ENCODE assay signal across 8 mouse cellular contexts in genomic region chrX:103937333-103937732, GRCm38 (mm10). TPM values are rescaled to one million over a fixed set of nuclear protein-coding genes. Genes with fewer than 3 reads are reported as not detected.
DNase-seq lines count a peak whose midpoint lies in the region; ATAC-seq and TF ChIP-seq lines count a peak whose summit lies in the region.

No protein-coding gene starts in this region.

- no peaks in the 10 kb centered on the region for H3K36me3 ChIP-seq in hindbrain, postnatal 0 days (ENCODE audit: insufficient read depth, low read length)
- no peaks in the 10 kb centered on the region for H3K36me3 ChIP-seq in hindbrain, embryonic 16.5 days (ENCODE audit: control insufficient read depth, insufficient read depth, low read length)

- peak; percentile 54 for DNase-seq in hindbrain, postnatal 0 days (ENCODE audit: low spot score)
- DNase-seq in right cerebral cortex, adult 18-20 months, result peak; percentile 21
- DNase-seq in right cerebral cortex, postnatal 36 days (ENCODE audit: low spot score in 2 of 2), result no peak
- DNase-seq in brain, embryonic 18.5 days (ENCODE audit: low read depth, low spot score), result peak; percentile 3
- peak; percentile 10 for DNase-seq in right cerebral cortex, postnatal 4 days
- DNase-seq in heart, postnatal 4 days, result no peak

- H3K4me2 ChIP-seq in hindbrain, postnatal 0 days (ENCODE audit: low read depth, low read length), result no peak overlapping the region
- no peak overlapping the region for H3K4me2 ChIP-seq in hindbrain, embryonic 16.5 days (ENCODE audit: low read length)

- no peak overlapping the region for H3K27ac ChIP-seq in hindbrain, postnatal 0 days
- no peak overlapping the region for H3K27ac ChIP-seq in hindbrain, embryonic 16.5 days (ENCODE audit: low read depth, low read length)

- H3K9me3 ChIP-seq in hindbrain, postnatal 0 days (ENCODE audit: low read length), result no peaks in the 10 kb centered on the region
- no peaks in the 10 kb centered on the region for H3K9me3 ChIP-seq in hindbrain, embryonic 16.5 days (ENCODE audit: control insufficient read depth, low read length)

- H3K4me1 ChIP-seq in hindbrain, postnatal 0 days (ENCODE audit: insufficient read depth, low read length), result no peaks in the 10 kb centered on the region
- no peaks in the 10 kb centered on the region for H3K4me1 ChIP-seq in hindbrain, embryonic 16.5 days (ENCODE audit: control insufficient read depth, insufficient read depth, low read depth, low read length)

- H3K27me3 ChIP-seq in hindbrain, postnatal 0 days (ENCODE audit: insufficient read depth, low read length), result 0 out of 2 replicates have a peak, but pooled peaks cover 2% of the 10 kb centered on the region
- H3K27me3 ChIP-seq in hindbrain, embryonic 16.5 days (replicated peaks; ENCODE audit: control insufficient read depth, insufficient read depth, low read length), result 0 out of 2 replicates have a peak, but pooled peaks cover 2% of the 10 kb centered on the region

- no peak overlapping the region for H3K9ac ChIP-seq in hindbrain, postnatal 0 days (replicated peaks; ENCODE audit: low read length)
- H3K9ac ChIP-seq in hindbrain, embryonic 16.5 days (ENCODE audit: low read depth, low read length), result no peak overlapping the region

- H3K4me3 ChIP-seq in hindbrain, postnatal 0 days (ENCODE audit: low read length), result no peak overlapping the region
- H3K4me3 ChIP-seq in hindbrain, embryonic 16.5 days (ENCODE audit: low read length), result no peak overlapping the region

- peak; percentile 60 for TF ChIP-seq CTCF in hindbrain, postnatal 0 days (IDR thresholded peaks at IDR 0.05; ENCODE audit: low read depth)

- ATAC-seq in hindbrain, postnatal 0 days, result no peak
- ATAC-seq in hindbrain, embryonic 16.5 days, result no peak
- no peak for ATAC-seq in megakaryocyte, adult 5-6 weeks (ENCODE audit: poor library complexity, severe bottlenecking)

- WGBS in hindbrain, postnatal 0 days, result 29% methylated on average over 3 of the region's 3 CpGs
- 15% methylated on average over 3 of the region's 3 CpGs for WGBS in hindbrain, embryonic 16.5 days

RNA-seq across cellular contexts. Expression of gene Rlim, which starts 43.8 kb away (rescaled TPM):
- total RNA-seq in hindbrain, postnatal 0 days (2014; rRNA removed), result 31.3 and 32.3 TPM in 2 replicates
- polyA plus RNA-seq in hindbrain, postnatal 0 days (2015; fragmentation: Nextera tagmentation; extraction: Ambion mirVana), result 19.5 and 20.5 TPM in 2 replicates
- polyA plus RNA-seq in hindbrain, embryonic 16.5 days (2015; fragmentation: Nextera tagmentation; extraction: Ambion mirVana), result 20.2 and 23.9 TPM in 2 replicates
- total RNA-seq in heart, postnatal 4 days (2021), result 10 to 100 TPM; 46.3 to 50.0 TPM
- 41.1 and 43.5 TPM in 2 replicates for total RNA-seq in megakaryocyte, adult 5-6 weeks (2015)
- total RNA-seq in megakaryocyte, adult 5-6 weeks (2017), result 69.1 and 89.8 TPM in 2 replicates

Comparison
In these comparisons a context has a peak if more than half of its experiments do, and no peak if none do; other contexts are left out.
1. DNase-seq: peak in hindbrain, postnatal 0 days (single experiment), right cerebral cortex, adult 18-20 months (single experiment), brain, embryonic 18.5 days (single experiment) and right cerebral cortex, postnatal 4 days (single experiment); none in right cerebral cortex, postnatal 36 days (0 of 2) and heart, postnatal 4 days (single experiment).